Mouse (Mus musculus) spleen, postnatal 4 days (tissue): ENCODE measurements around the gene Gm8857.
"Not testable (repeated sequence)": the region's sequence is repeated elsewhere in the genome, so short reads cannot be mapped to it uniquely, and the experiment has no call there.

Experiments used
- DNase-seq, 2 experiments: peaks; one replicate each; pipeline ENCODE4 v3.0.0; 2022; ENCODE audit warnings: low spot score in 2 of 2

Gm8857 gene

GRCm38 (mm10) chr5:10947505-10947904, at the start of gene Gm8857, which contains the start of gene Gm8871:
TSS of gene Gm8857 (plus strand) at chr5:10947807.
TSS of gene Gm8871 (plus strand) at chr5:10947805.
- DNase-seq: not testable (repeated sequence)

- not testable (repeated sequence) for DNase-seq
Observed at GRCm38 (mm10) chr5:10953512-10953911, 5.9 kb downstream of the Gm8857 start.

GRCm38 (mm10) chr5:10958057-10958456, 10.4 kb downstream of the Gm8857 start:
- DNase-seq: peak; percentile 10 to 55
